Mouse (Mus musculus): ENCODE data around the gene Cmtm5.
"Not testable (repeated sequence)": the region's sequence is repeated elsewhere in the genome, so short reads cannot be mapped to it uniquely, and the experiment has no call there.

Gene Cmtm5

GRCm38 (mm10) chr14:54959197-54959596, 23.1 kb downstream of the Cmtm5 start:
- no peak for DNase-seq (ENCODE audit: low spot score)

- DNase-seq (ENCODE audit: low spot score) = not testable (repeated sequence)
These were observed 24.0 kb downstream of the Cmtm5 start for GRCm38 (mm10) chr14:54959853-54960613.

DNA sequence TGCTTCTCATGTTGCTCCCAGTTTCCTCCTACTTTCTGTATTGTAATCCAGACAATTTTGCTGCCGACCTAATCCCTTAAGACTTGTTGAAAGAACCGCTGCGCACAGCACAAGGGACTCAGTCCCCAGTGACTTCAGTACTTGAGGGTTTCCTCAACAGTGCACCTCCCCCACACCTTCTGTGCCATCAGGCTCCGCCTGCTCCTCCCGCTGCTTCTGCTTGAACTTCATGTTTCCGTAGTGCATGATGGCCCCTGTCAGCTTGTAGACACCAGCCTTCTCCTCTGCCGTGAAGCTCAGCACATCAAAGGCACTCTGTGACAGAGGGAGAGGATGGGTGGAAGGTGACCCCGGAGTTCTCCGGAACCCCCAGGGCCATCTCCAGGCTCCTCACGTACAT, 24.7 kb downstream of the Cmtm5 start:
- DNase-seq (ENCODE audit: low spot score) = no peak

DNA sequence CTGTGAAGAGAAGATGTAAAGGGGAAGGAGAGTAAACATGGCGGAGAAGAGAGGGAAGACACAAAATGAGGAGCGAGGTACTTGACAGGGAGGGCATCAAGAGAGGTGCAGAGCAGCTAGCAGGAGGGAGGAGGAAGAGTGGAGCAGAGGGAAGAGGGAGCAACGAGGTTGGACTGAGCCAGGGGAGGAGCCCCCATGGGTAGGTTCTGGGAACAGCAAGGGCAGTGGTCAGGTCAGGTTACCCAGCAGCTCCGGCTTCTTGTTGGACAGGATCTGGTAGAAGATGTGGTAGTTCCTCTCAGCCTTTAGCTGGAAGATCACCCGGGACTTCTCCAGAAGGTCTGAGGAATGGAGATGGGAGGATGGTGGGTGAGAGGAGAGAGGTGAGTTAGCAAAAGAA, 25.4 kb downstream of the Cmtm5 start:
- no peak for DNase-seq (ENCODE audit: low spot score)

DNA sequence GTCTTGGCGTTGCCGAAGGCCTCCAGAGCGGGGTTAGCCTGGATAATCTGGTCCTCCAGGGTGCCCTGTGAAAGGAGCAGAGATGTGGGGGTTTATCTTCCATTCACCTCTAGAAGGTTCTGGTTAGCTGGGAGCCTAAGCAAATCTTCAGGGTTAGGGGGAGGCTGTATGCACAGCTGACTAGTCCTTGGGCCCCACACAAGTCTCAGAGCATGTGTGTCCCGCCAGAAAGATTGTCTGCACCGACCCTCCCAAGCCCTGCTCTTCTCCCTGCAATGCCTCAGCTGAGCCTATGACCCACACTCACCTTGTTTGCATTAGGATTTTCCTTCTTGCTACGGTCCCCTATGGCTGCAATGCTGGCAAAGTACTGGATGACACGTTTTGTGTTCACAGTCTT, 26.7 kb downstream of the Cmtm5 start:
- no peak for DNase-seq (ENCODE audit: low spot score)

- DNase-seq (ENCODE audit: low spot score) = no peak
These were observed 27.7 kb downstream of the Cmtm5 start for GRCm38 (mm10) chr14:54963727-54964126.

- no peak for DNase-seq (ENCODE audit: low spot score)
These were observed 29.0 kb downstream of the Cmtm5 start for GRCm38 (mm10) chr14:54965044-54965443.

DNA sequence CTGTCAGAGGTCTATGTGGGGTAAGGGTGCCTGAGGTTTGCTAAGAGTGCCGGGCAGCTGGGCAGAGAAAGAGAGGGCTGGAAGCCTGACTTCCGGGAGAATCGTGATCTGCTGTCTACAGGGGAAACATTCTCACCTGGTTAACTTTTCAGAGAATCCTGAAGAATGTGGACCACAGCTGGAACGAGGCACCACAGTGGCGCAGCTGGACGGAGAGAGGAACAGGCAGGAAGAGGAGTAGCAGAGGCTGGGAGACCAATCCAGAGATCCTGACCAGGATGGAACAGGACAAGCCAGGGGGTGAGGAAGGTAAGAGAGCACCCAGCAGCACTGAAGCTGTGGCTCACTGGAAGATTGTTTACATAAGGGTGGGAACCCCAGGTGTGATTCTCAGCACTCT, 29.6 kb downstream of the Cmtm5 start:
- DNase-seq (ENCODE audit: low spot score) = no peak

- no peak for DNase-seq (ENCODE audit: low spot score)
These were observed 30.4 kb downstream of the Cmtm5 start, which contains the start of gene Myh6 for GRCm38 (mm10) chr14:54966320-54966977. Gene Myh6, minus strand, starts transcription at chr14:54966927.

DNA sequence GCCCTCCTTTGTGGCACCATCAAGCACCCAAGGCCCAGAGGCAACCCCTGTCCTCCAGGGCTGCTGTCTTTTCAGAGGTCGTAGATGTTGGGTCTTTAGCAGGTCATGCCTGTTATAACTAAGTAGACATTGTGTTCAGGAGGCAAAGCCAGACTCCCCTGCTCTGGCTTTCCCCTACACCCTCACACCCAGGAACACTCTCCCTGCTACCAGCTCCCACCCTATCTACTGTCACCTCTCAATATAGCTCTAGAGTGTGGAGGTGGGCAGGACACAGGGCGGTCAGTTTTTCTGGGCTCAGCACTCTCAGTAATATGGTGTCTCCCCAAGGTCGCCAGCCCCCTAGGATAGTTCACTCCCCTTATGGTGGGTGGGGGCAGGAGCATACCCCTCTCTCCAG, 31.8 kb downstream of the Cmtm5 start:
- DNase-seq (ENCODE audit: low spot score) = no peak

- no peak for DNase-seq (ENCODE audit: low spot score)
These were observed 32.3 kb downstream of the Cmtm5 start for GRCm38 (mm10) chr14:54968344-54968743.

- DNase-seq (ENCODE audit: low spot score) = not testable (repeated sequence)
These were observed 36.7 kb downstream of the Cmtm5 start for GRCm38 (mm10) chr14:54972786-54973185.

DNA sequence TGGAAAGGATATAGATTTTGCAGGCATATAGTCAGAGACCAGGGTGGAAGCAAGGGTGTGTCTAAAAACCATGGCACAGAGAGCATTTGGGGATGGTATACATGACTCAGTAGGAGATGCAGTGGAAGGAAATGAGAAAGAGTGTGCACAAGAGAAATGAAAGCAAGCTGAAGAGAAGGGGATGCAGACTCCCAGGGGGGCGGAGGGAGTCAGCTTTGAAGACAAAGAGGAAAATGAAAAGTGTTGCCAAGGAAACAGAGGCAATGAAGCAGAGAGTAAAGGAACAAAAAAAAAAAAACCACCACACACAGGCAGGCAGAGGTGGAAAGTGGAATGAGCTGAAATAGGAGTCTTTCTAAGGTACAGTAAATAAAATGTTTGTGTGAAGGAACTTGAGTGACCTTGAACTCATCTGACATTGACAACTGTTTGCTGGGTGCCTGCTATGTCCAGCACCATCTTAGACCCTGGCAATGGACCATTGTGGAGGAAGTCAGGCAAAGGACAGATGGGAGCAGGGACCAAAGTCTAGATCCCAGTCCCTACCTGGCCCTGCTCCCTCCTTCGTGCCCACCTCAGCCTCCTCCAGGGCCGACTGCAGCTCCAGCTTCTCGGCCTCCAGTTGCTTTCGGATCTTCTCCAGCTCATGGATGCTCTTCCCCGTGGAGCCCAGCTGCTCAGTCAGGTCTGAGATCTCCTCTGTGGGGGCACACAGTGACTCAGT, 38.2 kb downstream of the Cmtm5 start:
- no peak for DNase-seq (ENCODE audit: low spot score)

- no peak for DNase-seq (ENCODE audit: low spot score)
These were observed 40.6 kb downstream of the Cmtm5 start, which contains the start of gene Gm17428 for GRCm38 (mm10) chr14:54976633-54977032. Gene Gm17428, plus strand, starts transcription at chr14:54976933.

DNA sequence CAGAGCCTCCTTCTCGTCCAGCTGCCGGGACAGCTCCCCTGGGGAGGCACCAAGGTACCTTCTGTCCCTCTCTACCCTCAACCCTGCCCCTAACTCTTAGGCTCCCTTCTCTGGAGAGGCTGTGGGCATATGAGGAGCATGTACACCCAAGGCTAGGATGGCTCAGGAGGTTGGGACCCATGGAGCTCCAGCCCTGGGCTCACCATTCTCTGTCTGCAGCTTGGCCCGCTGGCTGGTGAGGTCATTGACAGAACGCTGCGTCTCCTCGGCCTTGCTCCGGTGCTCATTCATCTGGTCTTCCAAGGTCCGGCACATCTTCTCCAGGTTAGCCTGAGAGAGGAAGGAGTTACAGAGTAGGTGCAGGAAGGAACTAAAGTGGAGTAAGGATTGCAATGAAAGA, 42.6 kb downstream of the Cmtm5 start:
- DNase-seq (ENCODE audit: low spot score) = no peak

GRCm38 (mm10) chr14:54981934-54982333, 45.9 kb downstream of the Cmtm5 start:
- no peak for DNase-seq (ENCODE audit: low spot score)

DNA sequence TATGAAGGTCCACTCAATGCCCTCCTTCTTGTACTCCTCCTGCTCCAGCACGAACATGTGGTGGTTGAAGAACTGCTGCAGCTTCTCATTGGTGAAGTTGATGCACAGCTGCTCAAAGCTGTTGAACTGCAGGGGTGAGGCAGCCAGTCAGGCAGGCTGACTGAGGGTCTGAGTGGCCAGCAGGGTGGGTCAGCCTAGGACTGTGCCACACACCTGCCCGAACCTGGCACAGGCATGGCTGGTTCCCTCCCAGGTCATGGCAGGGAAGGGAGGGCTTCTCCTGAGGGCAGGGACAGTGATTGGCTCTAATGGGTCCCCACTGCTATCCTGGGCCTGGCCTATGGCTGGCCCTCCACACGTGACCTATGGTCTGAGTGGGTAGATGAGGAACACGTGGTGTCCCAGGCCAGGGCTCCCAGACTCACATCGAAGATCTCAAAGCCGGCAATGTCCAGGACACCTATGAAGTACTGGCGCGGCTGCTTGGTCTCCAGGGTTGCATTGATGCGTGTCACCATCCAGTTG, 52.4 kb downstream of the Cmtm5 start:
- not testable (repeated sequence) for DNase-seq (ENCODE audit: low spot score)
